Mouse (Mus musculus): Measurements from ENCODE around the gene Atp1b3. TPM values are rescaled to one million over a fixed set of nuclear protein-coding genes. Genes with fewer than 3 reads are reported as not detected.
"Not testable (repeated sequence)": the region's sequence is repeated elsewhere in the genome, so short reads cannot be mapped to it uniquely, and the experiment has no call there.

Atp1b3 gene
- polyA plus RNA-seq, 1 experiment from 2014 or later: 146 TPM

GRCm38 (mm10) chr9:96360056-96360455 lies 4.2 kb downstream of the Atp1b3 start:
- Histone ChIP-seq H3K4me3 (no peak overlapping the region), H3K4me1 (peaks cover 8% of the 10 kb centered on the region), H3K4me2 (no peak overlapping the region), H3K27ac (no peak overlapping the region), H3K27me3 (no peaks in the 10 kb centered on the region), H3K9ac (no peak overlapping the region), H3K9me3 (no peaks in the 10 kb centered on the region), H3K36me3 (0 out of 2 replicates have a peak, but pooled peaks cover 4% of the 10 kb centered on the region)
- ATAC-seq (ENCODE audit: insufficient number of reproducible peaks, low FRiP score, low TSS enrichment, low read depth): no peak
- WGBS: 84% methylated on average over 3 of the region's 3 CpGs

GRCm38 (mm10) chr9:96353799-96354198 lies 10.4 kb downstream of the Atp1b3 start:
- H3K9me3 ChIP-seq: no peaks in the 10 kb centered on the region
- 74% methylated on average over 8 of the region's 8 CpGs for WGBS
- no peak overlapping the region for H3K4me3 ChIP-seq
- no peaks in the 10 kb centered on the region; the same call in 1 of the 2 replicates for H3K4me1 ChIP-seq
- ATAC-seq (ENCODE audit: insufficient number of reproducible peaks, low FRiP score, low TSS enrichment, low read depth): no peak
- 0 out of 2 replicates have a peak, but pooled peaks cover 2% of the 10 kb centered on the region for H3K36me3 ChIP-seq
- no peaks in the 10 kb centered on the region for H3K27me3 ChIP-seq
- H3K4me2 ChIP-seq: no peak overlapping the region
- H3K27ac ChIP-seq: no peak overlapping the region
- H3K9ac ChIP-seq: no peak overlapping the region

GRCm38 (mm10) chr9:96353121-96353769 lies 11.0 kb downstream of the Atp1b3 start:
- no peaks in the 10 kb centered on the region for H3K9me3 ChIP-seq
- ATAC-seq (ENCODE audit: insufficient number of reproducible peaks, low FRiP score, low TSS enrichment, low read depth): no peak
- H3K27ac ChIP-seq: no peak overlapping the region
- no peak overlapping the region for H3K9ac ChIP-seq
- no peaks in the 10 kb centered on the region for H3K36me3 ChIP-seq
- no peaks in the 10 kb centered on the region; the same call in 1 of the 2 replicates for H3K4me1 ChIP-seq
- no peak overlapping the region for H3K4me3 ChIP-seq
- WGBS: 91% methylated on average over 12 of the region's 12 CpGs
- no peaks in the 10 kb centered on the region for H3K27me3 ChIP-seq
- no peak overlapping the region for H3K4me2 ChIP-seq

GRCm38 (mm10) chr9:96351771-96352170 lies 12.5 kb downstream of the Atp1b3 start:
- 91% methylated on average over 6 of the region's 6 CpGs for WGBS
- ATAC-seq (ENCODE audit: insufficient number of reproducible peaks, low FRiP score, low TSS enrichment, low read depth); H3K27me3 ChIP-seq: not testable (repeated sequence)

GRCm38 (mm10) chr9:96350476-96350875 lies 13.8 kb downstream of the Atp1b3 start:
- H3K36me3 ChIP-seq: no peaks in the 10 kb centered on the region
- no peak overlapping the region for H3K9ac ChIP-seq

More at GRCm38 (mm10) chr9:96351771-96352170, 12.5 kb downstream of the Atp1b3 start:
- not testable (repeated sequence) for H3K4me3 ChIP-seq, H3K27ac ChIP-seq, H3K9ac ChIP-seq, H3K36me3 ChIP-seq, H3K9me3 ChIP-seq, H3K4me1 ChIP-seq, H3K4me2 ChIP-seq

GRCm38 (mm10) chr9:96350010-96350409 lies 14.2 kb downstream of the Atp1b3 start:
- Histone ChIP-seq H3K36me3 (no peaks in the 10 kb centered on the region), H3K27ac (no peak overlapping the region), H3K4me2 (no peak overlapping the region), H3K27me3 (no peaks in the 10 kb centered on the region), H3K4me3 (no peak overlapping the region), H3K4me1 (no peaks in the 10 kb centered on the region; the same call in 1 of the 2 replicates), H3K9ac (no peak overlapping the region), H3K9me3 (no peaks in the 10 kb centered on the region)
- ATAC-seq (ENCODE audit: insufficient number of reproducible peaks, low FRiP score, low TSS enrichment, low read depth): no peak
- 39% methylated on average over 4 of the region's 4 CpGs for WGBS

More at GRCm38 (mm10) chr9:96350476-96350875, 13.8 kb downstream of the Atp1b3 start:
- ATAC-seq (ENCODE audit: insufficient number of reproducible peaks, low FRiP score, low TSS enrichment, low read depth): no peak
- H3K27ac ChIP-seq: no peak overlapping the region
- no peak overlapping the region for H3K4me3 ChIP-seq
- no peaks in the 10 kb centered on the region for H3K27me3 ChIP-seq
- WGBS: 65% methylated on average over 3 of the region's 3 CpGs
- no peaks in the 10 kb centered on the region for H3K9me3 ChIP-seq
- H3K4me2 ChIP-seq: no peak overlapping the region
- no peaks in the 10 kb centered on the region; the same call in 1 of the 2 replicates for H3K4me1 ChIP-seq

- 89% methylated on average over 5 of the region's 5 CpGs for WGBS
- 0 out of 2 replicates have a peak, but pooled peaks cover 3% of the 10 kb centered on the region for H3K36me3 ChIP-seq
- H3K9ac ChIP-seq: no peak overlapping the region
- no peak overlapping the region for H3K4me2 ChIP-seq
- H3K4me1 ChIP-seq: no peaks in the 10 kb centered on the region
- ATAC-seq (ENCODE audit: insufficient number of reproducible peaks, low FRiP score, low TSS enrichment, low read depth): no peak
- H3K27me3 ChIP-seq: no peaks in the 10 kb centered on the region
- no peaks in the 10 kb centered on the region for H3K9me3 ChIP-seq
- no peak overlapping the region for H3K27ac ChIP-seq
- H3K4me3 ChIP-seq: no peak overlapping the region
These were observed 15.4 kb downstream of the Atp1b3 start for GRCm38 (mm10) chr9:96348885-96349284.

- no peak for ATAC-seq (ENCODE audit: insufficient number of reproducible peaks, low FRiP score, low TSS enrichment, low read depth)
- 74% methylated on average over 3 of the region's 3 CpGs for WGBS
These were observed 18.5 kb downstream of the Atp1b3 start for GRCm38 (mm10) chr9:96345750-96346149.

GRCm38 (mm10) chr9:96331146-96331545 lies 33.1 kb downstream of the Atp1b3 start:
- WGBS: 84% methylated on average over 5 of the region's 5 CpGs
- no peak overlapping the region for H3K9ac ChIP-seq
- H3K27me3 ChIP-seq: no peaks in the 10 kb centered on the region
- H3K4me2 ChIP-seq: no peak overlapping the region
- no peak overlapping the region for H3K27ac ChIP-seq
- ATAC-seq (ENCODE audit: insufficient number of reproducible peaks, low FRiP score, low TSS enrichment, low read depth): no peak
- no peak overlapping the region for H3K4me3 ChIP-seq
- H3K36me3 ChIP-seq: peaks cover 33% of the 10 kb centered on the region
- no peaks in the 10 kb centered on the region for H3K9me3 ChIP-seq
- H3K4me1 ChIP-seq: peaks cover 6% of the 10 kb centered on the region; the same call in 1 of the 2 replicates

More at GRCm38 (mm10) chr9:96345750-96346149, 18.5 kb downstream of the Atp1b3 start:
- peaks cover 19% of the 10 kb centered on the region for H3K36me3 ChIP-seq
- no peaks in the 10 kb centered on the region for H3K9me3 ChIP-seq
- no peak overlapping the region for H3K4me2 ChIP-seq
- H3K4me1 ChIP-seq: no peaks in the 10 kb centered on the region
- H3K9ac ChIP-seq: no peak overlapping the region
- H3K27ac ChIP-seq: no peak overlapping the region
- H3K4me3 ChIP-seq: no peak overlapping the region
- H3K27me3 ChIP-seq: no peaks in the 10 kb centered on the region

GRCm38 (mm10) chr9:96328226-96328625 lies 36.0 kb downstream of the Atp1b3 start:
- Histone ChIP-seq H3K9ac (no peak overlapping the region), H3K9me3 (no peaks in the 10 kb centered on the region), H3K4me1 (peaks cover 9% of the 10 kb centered on the region; the same call in 1 of the 2 replicates), H3K27me3 (no peaks in the 10 kb centered on the region), H3K4me3 (no peak overlapping the region), H3K27ac (no peak overlapping the region), H3K4me2 (no peak overlapping the region), H3K36me3 (peaks cover 8% of the 10 kb centered on the region; the same call in 1 of the 2 replicates)
- WGBS: 77% methylated on average over 4 of the region's 4 CpGs
- ATAC-seq (ENCODE audit: insufficient number of reproducible peaks, low FRiP score, low TSS enrichment, low read depth): no peak

- no peaks in the 10 kb centered on the region for H3K36me3 ChIP-seq
- H3K27ac ChIP-seq: no peak overlapping the region
- no peaks in the 10 kb centered on the region for H3K27me3 ChIP-seq
- H3K4me3 ChIP-seq: no peak overlapping the region
- H3K9me3 ChIP-seq: no peaks in the 10 kb centered on the region
- no peak overlapping the region for H3K9ac ChIP-seq
- H3K4me2 ChIP-seq: no peak overlapping the region
- H3K4me1 ChIP-seq: peaks cover 9% of the 10 kb centered on the region; the same call in 1 of the 2 replicates
- no peak for ATAC-seq (ENCODE audit: insufficient number of reproducible peaks, low FRiP score, low TSS enrichment, low read depth)
- WGBS: 60% methylated on average over 6 of the region's 6 CpGs
These were observed 37.7 kb downstream of the Atp1b3 start for GRCm38 (mm10) chr9:96326496-96326923.

- Histone ChIP-seq H3K27me3 (no peaks in the 10 kb centered on the region), H3K36me3 (peaks cover 7% of the 10 kb centered on the region; the same call in 1 of the 2 replicates), H3K4me3 (no peak overlapping the region), H3K9me3 (no peaks in the 10 kb centered on the region), H3K9ac (no peak overlapping the region), H3K4me1 (peaks cover 9% of the 10 kb centered on the region; the same call in 1 of the 2 replicates), H3K27ac (no peak overlapping the region), H3K4me2 (no peak overlapping the region)
- no peak for ATAC-seq (ENCODE audit: insufficient number of reproducible peaks, low FRiP score, low TSS enrichment, low read depth)
- WGBS: 70% methylated on average over 4 of the region's 4 CpGs
These were observed 39.7 kb downstream of the Atp1b3 start for GRCm38 (mm10) chr9:96324502-96324901.

All from limb, embryonic 15.5 days (tissue).